Mouse (Mus musculus) embryonic fibroblast, embryonic 13.5 days (primary cell): ENCODE data around the gene Gm20662.

Experiments
- CTCF ChIP-seq: IDR thresholded peaks from 2 replicates; pipeline ENCODE4 v1.5.1; 2011; ENCODE audit warnings: mild to moderate bottlenecking, control low read depth, low read length, moderate library complexity, borderline replicate concordance; ENCODE audit not compliant: insufficient read depth
- POLR2A ChIP-seq: IDR thresholded peaks from 2 replicates; pipeline ENCODE4 v1.6.1; 2011; ENCODE audit warnings: low read depth, mild to moderate bottlenecking, control low read depth, low read length, moderate library complexity

DNA sequence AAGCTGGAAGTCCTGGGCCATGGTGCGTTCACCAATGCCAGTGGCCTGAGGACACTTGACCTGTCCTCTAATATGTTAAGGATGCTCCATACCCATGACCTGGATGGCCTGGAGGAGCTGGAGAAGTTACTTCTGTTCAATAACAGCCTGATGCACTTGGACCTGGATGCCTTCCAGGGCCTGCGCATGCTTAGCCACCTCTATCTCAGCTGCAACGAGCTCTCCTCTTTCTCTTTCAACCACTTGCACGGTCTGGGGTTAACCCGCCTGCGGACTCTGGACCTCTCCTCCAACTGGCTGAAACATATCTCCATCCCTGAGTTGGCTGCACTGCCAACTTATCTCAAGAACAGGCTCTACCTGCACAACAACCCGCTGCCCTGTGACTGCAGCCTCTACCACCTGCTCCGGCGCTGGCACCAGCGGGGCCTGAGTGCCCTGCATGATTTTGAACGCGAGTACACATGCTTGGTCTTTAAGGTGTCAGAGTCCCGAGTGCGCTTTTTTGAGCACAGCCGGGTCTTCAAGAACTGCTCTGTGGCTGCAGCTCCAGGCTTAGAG lies 57.6 kb downstream of the Gm20662 start:
- TF ChIP-seq CTCF (no peak), POLR2A (0 out of 2 replicates have a peak, but pooled peaks have one; percentile 5)
